Mouse (Mus musculus): ENCODE results near the gene Cryzl1.

DNA sequence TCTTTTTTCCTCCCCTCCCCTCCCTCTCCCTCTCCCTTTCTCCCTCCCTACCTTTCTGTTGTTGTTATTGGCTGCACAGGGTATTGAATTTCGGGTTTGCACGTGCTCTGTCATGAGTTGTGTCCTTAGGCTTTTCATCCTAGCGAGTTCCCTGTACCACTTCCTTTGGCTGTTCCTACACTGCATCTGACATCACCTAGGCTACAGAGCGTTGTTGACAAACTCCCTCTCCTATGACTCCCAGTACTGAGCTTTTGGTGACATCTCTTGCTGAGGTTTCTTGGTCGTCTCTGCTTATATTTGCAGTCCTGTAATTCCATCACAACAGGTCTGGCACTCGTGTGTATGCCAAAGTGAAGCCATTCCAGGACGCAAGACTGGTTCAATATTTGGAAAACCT is 14.3 kb upstream of the Cryzl1 start:
- TF ChIP-seq POLR2A (IDR thresholded peaks at IDR 0.05; ENCODE audit: borderline replicate concordance, control insufficient read depth, low read depth, low read length) (no peak), CTCF (IDR thresholded peaks at IDR 0.05; ENCODE audit: control insufficient read depth, insufficient read depth, low read length) (no peak)
